Mouse (Mus musculus) megakaryocyte, embryonic 14.5 days (primary cell): ENCODE data around the gene Piwil1.

Source experiments
- FLI1 ChIP-seq: IDR thresholded peaks from 2 replicates; pipeline ENCODE4 v1.6.1; 2012; ENCODE audit warnings: low read length, inconsistent platforms, mixed read lengths
- GATA1 ChIP-seq: IDR thresholded peaks from 3 replicates; pipeline ENCODE4 v1.6.1; 2012; ENCODE audit warnings: mixed read lengths, low read length, inconsistent platforms, borderline replicate concordance

GRCm38 (mm10) chr5:128707271-128707670, 4.9 kb downstream of the Piwil1 start:
- TF ChIP-seq GATA1, result no peak
- TF ChIP-seq FLI1, result no peak
